Mouse (Mus musculus) E14TG2a.4 (cell line): ENCODE results near the gene Tenm4.

ENCODE experiments used
- CTCF ChIP-seq: conservative IDR thresholded peaks from 2 replicates; pipeline ENCODE4 v1.5.1; 2014; ENCODE audit warnings: low read length
- POU5F1 ChIP-seq: IDR thresholded peaks from 2 replicates; pipeline ENCODE4 v1.6.1; 2014; ENCODE audit warnings: low read length, borderline replicate concordance

- TF ChIP-seq CTCF, result no peak
- TF ChIP-seq POU5F1, result no peak
These were observed 473.1 kb downstream of the Tenm4 start for GRCm38 (mm10) chr7:96644205-96644531.
